In genomic region chr9:15307257-15307656, GRCm38 (mm10) we compare ENCODE assay signal across 9 mouse cellular contexts. TPM values are rescaled to one million over a fixed set of nuclear protein-coding genes. Genes with fewer than 3 reads are reported as not detected.
DNase-seq lines count a peak whose midpoint lies in the region; ATAC-seq and TF ChIP-seq lines count a peak whose summit lies in the region.
"Had no signal": no experiment of that assay in that cellular context is flagged by ENCODE, and none has a peak within 500 bp of the region (broad histone marks: within the 10 kb centered on the region; RNA-seq: fewer than 3 reads in every experiment).

No protein-coding gene starts in this region.

- H3K4me1 ChIP-seq in lung, embryonic 14.5 days (ENCODE audit: insufficient read depth) = peaks cover 11% of the 10 kb centered on the region
- H3K4me1 ChIP-seq in embryonic facial prominence, embryonic 14.5 days (ENCODE audit: control insufficient read depth, insufficient read depth, low read length) = peaks cover 19% of the 10 kb centered on the region
- H3K4me1 ChIP-seq in limb, embryonic 10.5 days = peaks cover 24% of the 10 kb centered on the region
- peaks cover 21% of the 10 kb centered on the region for H3K4me1 ChIP-seq in neural tube, embryonic 14.5 days (ENCODE audit: control insufficient read depth, insufficient read depth, low read length)

- peak overlapping the region; percentile 94; the same call in 1 of the 2 replicates for H3K27ac ChIP-seq in lung, embryonic 14.5 days (ENCODE audit: low read depth)
- H3K27ac ChIP-seq in embryonic facial prominence, embryonic 14.5 days (replicated peaks; ENCODE audit: low read depth, low read length) = peak overlapping the region; percentile 94
- H3K27ac ChIP-seq in limb, embryonic 10.5 days = peak overlapping the region; percentile 96
- no peak overlapping the region for H3K27ac ChIP-seq in neural tube, embryonic 14.5 days (ENCODE audit: low read depth, low read length)

- peaks cover 49% of the 10 kb centered on the region for H3K36me3 ChIP-seq in lung, embryonic 14.5 days (ENCODE audit: insufficient read depth)
- peaks cover 49% of the 10 kb centered on the region for H3K36me3 ChIP-seq in embryonic facial prominence, embryonic 14.5 days (ENCODE audit: control insufficient read depth, insufficient read depth, low read length)
- peaks cover 52% of the 10 kb centered on the region for H3K36me3 ChIP-seq in limb, embryonic 10.5 days
- peaks cover 23% of the 10 kb centered on the region for H3K36me3 ChIP-seq in neural tube, embryonic 14.5 days (ENCODE audit: control insufficient read depth, insufficient read depth, low read length)

- no peaks in the 10 kb centered on the region for H3K9me3 ChIP-seq in lung, embryonic 14.5 days (ENCODE audit: low read depth, low read length)
- no peaks in the 10 kb centered on the region for H3K9me3 ChIP-seq in embryonic facial prominence, embryonic 14.5 days (ENCODE audit: control insufficient read depth, low read length)
- H3K9me3 ChIP-seq in limb, embryonic 10.5 days (replicated peaks) = no peaks in the 10 kb centered on the region
- no peaks in the 10 kb centered on the region for H3K9me3 ChIP-seq in neural tube, embryonic 14.5 days (ENCODE audit: control insufficient read depth, low read length)

- H3K4me2 ChIP-seq in lung, embryonic 14.5 days = peak overlapping the region; percentile 95
- H3K4me2 ChIP-seq in embryonic facial prominence, embryonic 14.5 days (ENCODE audit: low read depth, low read length) = peak overlapping the region; percentile 84
- H3K4me2 ChIP-seq in neural tube, embryonic 14.5 days (ENCODE audit: low read depth, low read length) = peak overlapping the region; percentile 94

- TF ChIP-seq CTCF in lung, embryonic 14.5 days (IDR thresholded peaks at IDR 0.05; ENCODE audit: low read depth) = no peak

- H3K27me3 ChIP-seq in lung, embryonic 14.5 days (ENCODE audit: insufficient read depth, low read length) = no peaks in the 10 kb centered on the region
- H3K27me3 ChIP-seq in embryonic facial prominence, embryonic 14.5 days (replicated peaks; ENCODE audit: control insufficient read depth, insufficient read depth, low read length) = no peaks in the 10 kb centered on the region
- H3K27me3 ChIP-seq in limb, embryonic 10.5 days (ENCODE audit: low read depth, poor library complexity, severe bottlenecking) = no peaks in the 10 kb centered on the region
- no peaks in the 10 kb centered on the region for H3K27me3 ChIP-seq in neural tube, embryonic 14.5 days (ENCODE audit: control insufficient read depth, insufficient read depth, low read length)

- peak overlapping the region; percentile 93 for H3K4me3 ChIP-seq in lung, embryonic 14.5 days (ENCODE audit: low read depth, low read length)
- peak overlapping the region; percentile 83 for H3K4me3 ChIP-seq in embryonic facial prominence, embryonic 14.5 days (ENCODE audit: low read depth, low read length)
- peak overlapping the region; percentile 77 for H3K4me3 ChIP-seq in limb, embryonic 10.5 days
- peak overlapping the region; percentile 91 for H3K4me3 ChIP-seq in neural tube, embryonic 14.5 days (ENCODE audit: low read depth, low read length)

- 8% methylated on average over 6 of the region's 6 CpGs for WGBS in lung, embryonic 14.5 days
- WGBS in embryonic facial prominence, embryonic 14.5 days = 8% methylated on average over 6 of the region's 6 CpGs
- 11% methylated on average over 6 of the region's 6 CpGs for WGBS in limb, embryonic 10.5 days
- WGBS in neural tube, embryonic 14.5 days = 8% methylated on average over 6 of the region's 6 CpGs

- peak overlapping the region; percentile 99 for H3K9ac ChIP-seq in lung, embryonic 14.5 days
- H3K9ac ChIP-seq in embryonic facial prominence, embryonic 14.5 days (ENCODE audit: low read depth, low read length) = peak overlapping the region; percentile 96
- peak overlapping the region; percentile 95 for H3K9ac ChIP-seq in neural tube, embryonic 14.5 days (replicated peaks; ENCODE audit: low read depth, low read length)

- ATAC-seq in lung, embryonic 14.5 days (ENCODE audit: insufficient read depth) = no peak
- no peak for ATAC-seq in embryonic facial prominence, embryonic 14.5 days (ENCODE audit: low read depth)
- ATAC-seq in neural tube, embryonic 14.5 days (ENCODE audit: low read depth) = no peak
- no peak for ATAC-seq in cerebellum, adult (ENCODE audit: insufficient number of reproducible peaks, low FRiP score, low TSS enrichment)
- ATAC-seq: activated CD4-positive, CD25-positive, alpha-beta regulatory T cell, adult 4 months had no signal

- DNase-seq in lung, embryonic 14.5 days = no peak
- DNase-seq in lung, postnatal 25 days (ENCODE audit: low spot score) = no peak
- DNase-seq in embryonic facial prominence, embryonic 14.5 days (ENCODE audit: low spot score) = no peak
- peak; percentile 34 for DNase-seq in limb, embryonic 10.5 days (ENCODE audit: low spot score)
- no peak for DNase-seq in embryo, embryonic 9.5 days (ENCODE audit: extremely low spot score)
- DNase-seq in MN1 (ENCODE audit: low spot score) = no peak

RNA-seq across cellular contexts. Expression of gene 4931406C07Rik, which starts 1.0 kb away (rescaled TPM):
- polyA plus RNA-seq in lung, embryonic 14.5 days (2014; fragmentation: Nextera tagmentation; extraction: Ambion mirVana) = 8.2 and 8.6 TPM in 2 replicates
- 9.5 and 10.1 TPM in 2 replicates for polyA plus RNA-seq in embryonic facial prominence, embryonic 14.5 days (2014; fragmentation: Nextera tagmentation; extraction: Ambion mirVana)
- polyA plus RNA-seq in limb, embryonic 10.5 days (2016; fragmentation: Nextera tagmentation; extraction: Ambion mirVana) = 4.9 and 7.1 TPM in 2 replicates
- 13.4 and 13.6 TPM in 2 replicates for polyA plus RNA-seq in neural tube, embryonic 14.5 days (2014; fragmentation: Nextera tagmentation; extraction: Ambion mirVana)

RNA-seq across cellular contexts. Expression of gene Taf1d, which starts 1.2 kb away (rescaled TPM):
- polyA plus RNA-seq in lung, embryonic 14.5 days (2014; fragmentation: Nextera tagmentation; extraction: Ambion mirVana) = 81.3 and 82.1 TPM in 2 replicates
- 66.5 and 69.2 TPM in 2 replicates for polyA plus RNA-seq in embryonic facial prominence, embryonic 14.5 days (2014; fragmentation: Nextera tagmentation; extraction: Ambion mirVana)
- polyA plus RNA-seq in limb, embryonic 10.5 days (2016; fragmentation: Nextera tagmentation; extraction: Ambion mirVana) = 90.8 and 101 TPM in 2 replicates
- 48.1 and 49.2 TPM in 2 replicates for polyA plus RNA-seq in neural tube, embryonic 14.5 days (2014; fragmentation: Nextera tagmentation; extraction: Ambion mirVana)

RNA-seq across cellular contexts. Expression of gene Med17, which starts 27.5 kb away (rescaled TPM):
- polyA plus RNA-seq in lung, embryonic 14.5 days (2014; fragmentation: Nextera tagmentation; extraction: Ambion mirVana) = 37.5 and 38.0 TPM in 2 replicates
- 30.1 and 35.5 TPM in 2 replicates for polyA plus RNA-seq in embryonic facial prominence, embryonic 14.5 days (2014; fragmentation: Nextera tagmentation; extraction: Ambion mirVana)
- polyA plus RNA-seq in limb, embryonic 10.5 days (2016; fragmentation: Nextera tagmentation; extraction: Ambion mirVana) = 38.5 and 40.5 TPM in 2 replicates
- polyA plus RNA-seq in neural tube, embryonic 14.5 days (2014; fragmentation: Nextera tagmentation; extraction: Ambion mirVana) = 33.0 and 41.8 TPM in 2 replicates

RNA-seq across cellular contexts. Expression of gene Cep295, which starts 50.3 kb away (rescaled TPM):
- polyA plus RNA-seq in lung, embryonic 14.5 days (2014; fragmentation: Nextera tagmentation; extraction: Ambion mirVana) = 23.9 and 26.2 TPM in 2 replicates
- 14.1 and 14.9 TPM in 2 replicates for polyA plus RNA-seq in embryonic facial prominence, embryonic 14.5 days (2014; fragmentation: Nextera tagmentation; extraction: Ambion mirVana)
- polyA plus RNA-seq in limb, embryonic 10.5 days (2016; fragmentation: Nextera tagmentation; extraction: Ambion mirVana) = 22.3 and 23.6 TPM in 2 replicates
- 19.6 and 19.7 TPM in 2 replicates for polyA plus RNA-seq in neural tube, embryonic 14.5 days (2014; fragmentation: Nextera tagmentation; extraction: Ambion mirVana)
